Mouse (Mus musculus) urinary bladder, postnatal 25 days (tissue): ENCODE data around the gene Il17ra.

Source experiments
- DNase-seq: peaks from one replicate; pipeline ENCODE4 v3.0.0; 2022; ENCODE audit warnings: low spot score

Gene Il17ra

DNA sequence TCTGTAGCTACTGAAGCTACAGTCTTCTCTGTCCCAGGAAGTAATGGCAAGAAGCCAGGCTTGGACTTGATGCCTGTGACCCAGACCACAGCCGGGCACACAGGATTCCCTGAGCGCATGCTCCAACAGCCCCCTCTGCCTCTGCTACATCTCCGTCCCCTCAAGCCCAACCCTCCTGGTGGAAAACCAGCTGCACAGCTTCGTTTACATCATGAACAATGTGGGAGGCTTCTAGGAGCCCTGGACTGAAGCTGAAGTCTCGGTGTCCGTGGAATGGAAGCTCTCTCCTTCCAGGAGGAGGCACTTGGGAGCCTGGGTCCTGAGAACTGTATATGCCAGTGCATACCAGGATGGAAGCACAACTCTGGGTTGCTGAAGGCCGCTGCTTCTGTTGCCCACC, 46.9 kb downstream of the Il17ra start:
- DNase-seq, result no peak

DNA sequence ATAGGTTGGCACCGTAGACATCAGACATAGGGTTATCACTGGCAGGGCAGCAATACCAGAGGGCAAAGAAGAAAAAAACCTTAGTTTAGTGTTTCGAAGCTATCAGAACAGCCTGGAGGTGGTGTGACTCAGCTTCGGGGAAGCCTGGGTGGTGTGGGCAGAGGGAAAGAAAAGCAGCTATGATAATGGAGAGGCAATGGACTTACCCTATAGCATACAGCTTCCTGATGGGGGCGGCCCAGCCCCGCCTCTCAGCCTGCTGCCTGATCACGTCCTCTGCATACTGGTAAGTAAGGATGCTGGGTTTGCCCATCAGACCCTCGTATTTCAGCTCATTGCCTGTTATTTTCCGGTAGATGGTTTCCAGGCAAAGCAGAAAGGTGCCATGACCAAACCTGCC, 47.4 kb downstream of the Il17ra start:
- no peak for DNase-seq

DNA sequence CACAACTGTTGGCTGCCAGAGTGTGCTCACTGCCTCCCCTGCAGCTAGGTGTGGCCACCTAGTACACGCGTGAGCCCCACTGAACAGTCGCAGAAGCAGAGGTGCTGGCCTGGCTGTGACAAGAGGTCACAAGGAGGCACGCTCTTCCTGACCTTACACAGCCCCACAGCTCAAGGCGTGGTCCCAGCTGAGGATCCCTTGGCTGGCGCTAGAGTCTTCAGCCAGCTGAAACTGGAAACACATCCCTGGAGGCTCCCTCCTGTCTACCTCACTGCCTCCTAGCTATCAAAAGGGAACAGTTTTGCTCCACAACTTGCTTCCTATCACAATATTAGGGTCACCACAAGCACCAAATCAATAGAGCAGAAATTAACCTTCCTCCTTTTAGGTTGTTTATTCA, 48.2 kb downstream of the Il17ra start:
- DNase-seq, result no peak

DNA sequence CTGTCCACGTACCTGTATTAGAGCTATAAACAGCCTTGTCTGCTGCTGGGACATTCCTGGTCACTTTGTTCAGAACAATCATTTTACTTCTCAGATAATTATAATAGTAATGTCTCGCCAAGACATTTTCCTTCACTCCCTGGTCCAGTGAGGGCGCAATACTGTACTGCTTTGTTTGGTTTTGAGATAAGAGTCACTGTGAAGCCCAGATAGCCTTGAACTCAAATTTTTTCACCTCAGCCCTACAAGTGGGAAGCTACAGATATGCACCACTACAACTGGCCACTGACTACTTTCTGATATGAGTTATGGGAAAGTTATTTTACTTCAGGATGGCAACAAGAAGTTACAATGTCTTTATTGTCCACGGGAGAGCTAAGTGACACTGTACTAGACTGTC, 53.4 kb downstream of the Il17ra start:
- DNase-seq, result no peak

DNA sequence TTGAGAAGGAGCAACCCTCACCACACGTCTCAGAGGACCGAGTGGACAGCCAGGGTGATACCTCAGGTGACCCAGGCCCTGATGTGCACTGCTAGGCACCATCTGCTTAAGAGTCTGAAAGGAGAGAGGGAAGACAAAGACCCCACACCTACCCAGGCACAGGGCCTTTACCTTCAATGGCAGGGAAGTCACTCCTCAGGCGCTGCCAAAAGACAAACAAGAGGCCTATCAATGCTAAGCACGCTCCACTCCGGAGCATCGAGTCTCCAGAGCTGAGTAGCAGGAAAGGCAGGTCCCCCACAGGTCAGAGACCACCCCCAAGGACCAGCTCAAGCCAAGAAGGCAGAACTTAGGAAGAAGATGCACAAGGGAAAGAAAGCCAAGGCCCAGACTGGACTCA, 53.8 kb downstream of the Il17ra start:
- no peak for DNase-seq

DNA sequence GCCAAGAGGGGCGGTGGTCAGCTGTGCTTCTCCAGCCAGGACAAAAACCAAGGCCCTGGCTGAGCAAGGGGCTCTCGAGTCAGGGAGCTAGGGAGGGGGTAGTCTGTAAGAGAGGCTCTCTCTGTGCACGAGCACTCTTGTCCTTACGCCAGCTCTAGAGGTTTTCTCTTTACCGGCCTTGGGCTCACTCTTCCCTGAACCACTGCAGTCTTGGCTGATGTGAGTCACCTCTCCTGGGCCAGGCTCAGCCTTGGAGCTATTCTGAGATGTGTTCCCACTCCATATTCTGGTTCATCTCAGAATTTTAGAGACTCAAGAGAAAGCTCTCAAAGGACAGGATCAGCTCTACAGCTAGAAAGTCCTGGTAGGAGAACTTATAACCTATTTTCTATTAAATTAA, 54.3 kb downstream of the Il17ra start:
- no peak for DNase-seq

DNA sequence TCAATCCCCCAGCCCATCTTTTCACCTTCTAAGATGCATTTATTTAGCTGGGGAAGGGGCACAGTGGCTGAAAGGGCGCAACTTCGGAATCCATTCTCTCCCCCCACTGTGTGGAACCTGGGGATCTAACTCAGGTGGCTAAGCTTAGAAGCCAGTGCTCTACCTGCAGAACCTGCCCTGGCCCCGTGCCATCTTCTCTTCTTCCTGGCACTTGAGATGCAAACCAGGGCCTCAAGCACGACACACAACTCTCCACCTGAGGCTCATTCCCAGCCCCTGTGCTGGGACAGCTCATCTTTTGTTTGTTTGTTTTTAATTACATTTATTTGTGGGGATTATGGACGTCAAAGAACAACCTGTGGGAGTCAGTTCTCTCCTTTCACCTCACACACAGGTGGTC, 56.6 kb downstream of the Il17ra start:
- no peak for DNase-seq

DNA sequence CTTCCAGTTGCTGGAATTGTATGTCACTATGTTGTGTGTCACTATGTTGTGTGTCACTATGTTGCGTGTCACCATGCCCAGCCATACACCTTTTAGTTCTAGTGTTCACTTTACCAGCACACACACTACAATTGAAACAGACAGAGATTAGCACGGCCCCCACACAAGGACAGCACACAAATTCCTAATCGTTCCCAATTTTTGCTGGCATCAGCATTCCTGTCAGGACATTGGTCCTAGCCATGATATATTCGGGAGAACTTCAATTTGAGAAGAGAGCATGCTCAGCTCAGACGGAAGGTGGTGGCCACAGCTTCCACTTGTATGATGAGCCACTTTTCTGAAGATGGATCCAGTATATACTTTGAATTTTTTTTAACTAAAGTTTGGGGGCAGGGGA, 61.7 kb downstream of the Il17ra start:
- no peak for DNase-seq

DNA sequence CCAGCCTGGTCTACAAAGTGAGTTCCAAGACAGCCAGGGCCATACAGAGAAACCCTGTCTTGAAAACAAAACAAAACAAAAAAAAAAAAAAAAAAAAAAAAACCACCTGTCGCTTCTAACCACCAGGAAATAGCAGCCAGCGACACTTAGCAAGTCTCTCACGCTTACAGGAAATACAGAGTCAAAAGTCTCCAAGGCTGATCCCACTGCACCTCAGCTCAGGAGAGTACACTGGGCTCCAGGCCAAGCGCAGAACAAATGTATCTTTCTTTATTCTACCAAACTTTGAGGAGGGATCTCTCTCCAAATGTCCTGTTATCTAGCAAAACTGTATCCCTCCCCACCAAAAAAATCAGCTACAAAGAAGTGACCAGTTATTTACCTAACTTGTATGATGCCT, 66.1 kb downstream of the Il17ra start:
- DNase-seq, result no peak

DNA sequence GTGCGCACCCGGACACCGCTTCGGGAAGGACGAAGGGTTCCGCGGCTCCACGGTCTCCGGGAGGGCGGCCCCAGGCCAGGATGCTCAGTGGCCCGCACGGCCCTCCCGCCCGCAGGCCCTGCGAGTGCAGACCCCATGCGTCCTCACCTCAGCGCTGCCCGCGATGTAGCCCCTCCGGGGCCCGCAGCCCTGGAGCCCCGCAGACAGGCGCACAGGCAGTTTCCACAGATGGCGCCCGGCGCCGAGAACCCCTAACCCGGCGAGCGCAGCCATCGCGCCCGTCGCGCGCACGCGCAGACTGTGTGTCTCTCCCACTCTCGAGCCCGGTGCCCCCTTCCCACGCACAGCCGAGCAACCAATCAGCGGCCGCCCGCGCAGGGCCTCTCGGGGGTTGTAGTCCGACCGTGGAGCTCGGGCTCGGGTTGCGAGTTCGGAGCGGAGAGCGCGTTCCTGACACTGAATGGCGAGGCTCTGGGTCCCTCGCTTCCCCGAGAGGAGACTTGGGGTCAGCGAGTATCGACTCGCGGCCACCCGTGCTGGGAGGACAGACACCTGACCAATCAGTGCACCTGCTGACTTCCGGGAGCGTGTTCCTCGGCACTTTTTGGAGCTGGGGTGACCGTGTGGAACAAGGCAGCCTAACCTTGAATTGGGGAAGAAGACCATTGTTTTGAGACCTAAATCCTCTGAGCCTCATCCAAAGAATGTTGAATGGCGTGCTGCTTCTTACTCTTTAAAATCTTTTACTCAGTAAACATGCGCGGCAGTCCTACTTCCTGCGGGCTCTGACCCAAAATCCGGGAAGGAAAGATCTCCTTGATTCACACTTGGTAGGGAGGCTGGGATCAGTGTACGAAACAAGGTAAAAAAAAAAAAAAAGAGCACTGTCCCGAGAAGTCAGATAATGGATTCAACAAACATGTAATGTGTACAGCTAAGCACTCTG, 68.2 kb downstream of the Il17ra start, which contains the start of gene Hdhd5:
Gene Hdhd5 (minus strand): TSS at position 300 of the 946 bp plus-strand sequence.
- DNase-seq, result peak; percentile 93

DNA sequence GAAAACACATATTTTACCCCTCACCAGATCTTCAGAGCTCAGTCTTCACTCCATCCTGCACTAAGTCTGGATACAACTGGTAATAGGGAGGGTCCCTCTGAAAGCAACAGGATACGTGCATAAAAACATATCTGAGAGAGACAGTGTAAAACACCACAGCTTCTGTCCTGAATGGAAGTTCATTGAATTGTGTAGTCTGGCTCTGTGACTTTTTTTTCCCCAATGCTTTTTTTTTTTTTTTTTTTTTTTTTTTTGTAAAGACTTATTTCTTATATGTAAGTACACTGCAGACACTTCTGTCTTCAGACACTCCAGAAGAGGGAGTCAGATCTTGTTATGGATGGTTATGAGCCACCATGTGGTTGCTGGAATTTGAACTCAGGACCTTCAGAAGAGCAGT, 69.5 kb downstream of the Il17ra start:
- no peak for DNase-seq

DNA sequence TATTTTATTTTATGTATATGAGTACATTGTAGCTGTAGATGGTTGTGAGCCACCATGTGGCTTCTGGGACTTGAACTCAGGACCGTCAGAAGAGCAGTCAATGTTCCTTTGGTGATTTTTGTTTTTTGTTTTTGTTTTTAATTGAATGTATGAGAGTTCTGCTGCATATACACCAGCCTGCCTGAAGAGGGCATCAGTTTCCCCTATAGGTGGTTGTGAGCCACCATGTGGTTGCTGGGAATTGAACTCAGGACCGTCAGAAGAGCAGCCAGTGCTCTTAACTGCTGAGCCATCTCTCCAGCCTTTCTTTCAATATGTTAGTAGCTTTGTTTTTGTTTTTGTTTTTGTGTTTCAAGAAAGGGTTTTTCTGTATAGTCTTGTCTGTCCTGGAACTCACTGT, 73.3 kb downstream of the Il17ra start:
- no peak for DNase-seq
